Mouse (Mus musculus): ENCODE measurements around the gene Coro1c. TPM values are rescaled to one million over a fixed set of nuclear protein-coding genes. Genes with fewer than 3 reads are reported as not detected.

Gene Coro1c
- total and polyA plus RNA-seq, 2 experiments from 2014 or later = 165 to 311 TPM

DNA sequence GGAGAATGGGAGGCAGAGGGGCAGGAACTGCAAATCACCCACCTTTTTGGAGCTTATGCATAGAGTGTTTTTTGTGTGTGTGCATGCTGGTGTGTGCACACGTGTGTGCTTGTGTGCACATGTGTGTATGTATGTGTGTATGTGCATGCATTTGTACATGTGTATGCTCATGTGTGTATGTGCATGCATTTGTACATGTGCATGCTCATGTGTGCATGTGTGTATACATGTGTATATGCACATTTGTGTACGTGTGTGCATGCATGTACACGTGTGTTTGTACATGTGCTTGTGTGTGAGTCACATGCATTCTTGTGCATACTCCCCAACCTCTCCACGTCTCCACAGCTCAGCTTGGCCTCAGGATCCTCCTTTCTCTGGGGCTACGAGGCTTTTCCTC is 77.8 kb downstream of the Coro1c start:
- Histone ChIP-seq H3K4me3 (ENCODE audit: low read depth, low read length) (no peak overlapping the region), H3K4me1 (ENCODE audit: insufficient read depth, low read length) (no peaks in the 10 kb centered on the region), H3K4me2 (ENCODE audit: low read depth, low read length, poor library complexity, severe bottlenecking) (no peak overlapping the region), H3K27ac (ENCODE audit: low read depth, low read length) (no peak overlapping the region), H3K9me3 (ENCODE audit: low read length) (no peaks in the 10 kb centered on the region), H3K36me3 (ENCODE audit: insufficient read depth, low read length) (no peaks in the 10 kb centered on the region), H3K27me3 (ENCODE audit: insufficient read depth, low read length) (no peaks in the 10 kb centered on the region), H3K9ac (replicated peaks; ENCODE audit: low read length, poor library complexity, severe bottlenecking) (no peak overlapping the region)
- no peak for DNase-seq (ENCODE audit: low spot score)
- ATAC-seq (ENCODE audit: low FRiP score) = no peak
- TF ChIP-seq CTCF (IDR thresholded peaks at IDR 0.05) = no peak
- WGBS = 87% methylated on average over 5 of the region's 5 CpGs

DNA sequence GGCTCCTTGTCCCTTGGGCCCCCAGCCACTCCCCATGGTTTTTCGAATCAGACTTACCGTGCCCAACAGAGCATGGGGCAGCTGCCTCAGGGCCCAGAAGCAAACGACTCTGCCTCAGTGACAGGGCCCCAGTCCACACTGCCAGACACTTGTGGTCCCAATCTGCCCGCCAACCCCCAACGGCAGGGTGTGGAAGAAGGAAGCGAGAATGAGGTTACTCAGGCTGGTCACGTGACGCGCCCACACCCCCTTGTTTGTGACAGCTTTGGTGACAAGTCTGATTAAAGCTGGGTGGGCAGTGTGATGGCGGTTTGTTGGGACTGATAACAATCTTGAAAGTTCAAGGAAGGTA is 78.3 kb downstream of the Coro1c start:
- Histone ChIP-seq H3K4me3 (ENCODE audit: low read depth, low read length) (no peak overlapping the region), H3K36me3 (ENCODE audit: insufficient read depth, low read length) (no peaks in the 10 kb centered on the region), H3K4me1 (ENCODE audit: insufficient read depth, low read length) (no peaks in the 10 kb centered on the region), H3K27me3 (ENCODE audit: insufficient read depth, low read length) (no peaks in the 10 kb centered on the region), H3K4me2 (ENCODE audit: low read depth, low read length, poor library complexity, severe bottlenecking) (no peak overlapping the region), H3K27ac (ENCODE audit: low read depth, low read length) (no peak overlapping the region), H3K9ac (replicated peaks; ENCODE audit: low read length, poor library complexity, severe bottlenecking) (no peak overlapping the region), H3K9me3 (ENCODE audit: low read length) (no peaks in the 10 kb centered on the region)
- DNase-seq (ENCODE audit: low spot score) (no peak), ATAC-seq (ENCODE audit: low FRiP score) (no peak)
- 80% methylated on average over 10 of the region's 10 CpGs for WGBS
- TF ChIP-seq CTCF (IDR thresholded peaks at IDR 0.05) = no peak

DNA sequence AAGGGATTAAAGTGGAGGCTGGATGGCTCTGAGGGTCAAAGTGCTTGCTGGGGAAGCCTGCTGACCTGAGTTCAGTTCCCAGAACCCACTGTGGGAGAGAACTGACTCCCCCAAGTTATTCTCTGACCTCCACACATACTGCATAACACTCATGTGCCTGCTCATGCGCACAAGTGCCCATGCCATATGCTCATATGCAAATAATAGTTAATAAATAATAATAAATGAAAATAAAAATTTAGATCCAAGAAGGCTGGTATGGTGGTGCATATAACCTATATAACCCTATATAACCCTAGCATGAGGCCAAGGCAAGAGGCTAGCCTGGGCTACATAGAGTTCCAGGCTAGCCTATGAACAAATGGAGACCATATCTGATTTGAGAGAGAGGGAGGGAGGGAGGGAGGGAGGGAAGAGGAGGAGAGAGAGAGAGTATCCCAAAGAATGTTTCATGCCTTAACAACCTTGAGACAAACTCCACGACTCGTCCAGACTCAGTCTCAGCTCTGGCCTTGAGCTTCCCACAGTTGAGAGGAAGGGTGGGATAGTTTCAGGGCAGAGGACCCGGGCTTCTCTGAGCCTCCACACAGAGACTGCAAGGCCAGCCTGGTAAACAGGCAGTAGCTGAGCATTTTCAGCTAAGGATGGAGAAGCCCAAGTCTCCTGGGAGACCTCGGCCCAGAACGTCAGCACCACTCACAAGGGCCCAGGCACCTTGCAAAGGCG is 78.8 kb downstream of the Coro1c start:
- Histone ChIP-seq H3K4me2 (ENCODE audit: low read depth, low read length, poor library complexity, severe bottlenecking) (no peak overlapping the region), H3K4me3 (ENCODE audit: low read depth, low read length) (no peak overlapping the region), H3K4me1 (ENCODE audit: insufficient read depth, low read length) (no peaks in the 10 kb centered on the region), H3K9ac (replicated peaks; ENCODE audit: low read length, poor library complexity, severe bottlenecking) (no peak overlapping the region), H3K27me3 (ENCODE audit: insufficient read depth, low read length) (no peaks in the 10 kb centered on the region), H3K36me3 (ENCODE audit: insufficient read depth, low read length) (no peaks in the 10 kb centered on the region), H3K27ac (ENCODE audit: low read depth, low read length) (no peak overlapping the region), H3K9me3 (ENCODE audit: low read length) (no peaks in the 10 kb centered on the region)
- no peak for TF ChIP-seq CTCF (IDR thresholded peaks at IDR 0.05)
- no peak for DNase-seq (ENCODE audit: low spot score)
- ATAC-seq (ENCODE audit: low FRiP score) = no peak
- WGBS = 81% methylated on average over 7 of the region's 7 CpGs

DNA sequence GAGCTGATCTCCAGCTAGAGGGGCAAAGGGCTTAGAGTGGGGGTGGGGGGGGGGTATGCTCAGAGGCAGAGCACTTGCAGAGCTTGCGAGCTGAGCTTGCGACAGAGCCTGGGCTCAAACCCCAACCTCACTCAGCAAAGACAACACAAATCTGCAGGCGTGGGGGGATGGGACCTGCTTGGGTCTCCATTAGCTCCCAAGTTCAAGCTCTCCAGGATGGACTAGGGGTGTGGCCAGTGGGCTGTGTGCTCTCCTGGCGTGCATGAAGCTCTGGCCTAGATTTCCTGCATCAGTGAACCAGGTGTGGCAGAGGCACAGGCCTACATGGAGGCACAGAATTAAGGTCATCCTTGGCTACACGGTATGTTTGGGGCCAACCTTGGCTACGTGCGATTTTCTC is 80.1 kb downstream of the Coro1c start:
- no peak overlapping the region for H3K4me2 ChIP-seq (ENCODE audit: low read depth, low read length, poor library complexity, severe bottlenecking)
- H3K9ac ChIP-seq (replicated peaks; ENCODE audit: low read length, poor library complexity, severe bottlenecking) = no peak overlapping the region
- no peak for TF ChIP-seq CTCF (IDR thresholded peaks at IDR 0.05)
- DNase-seq (ENCODE audit: low spot score) (no peak), ATAC-seq (ENCODE audit: low FRiP score) (no peak)
- H3K4me1 ChIP-seq (ENCODE audit: insufficient read depth, low read length) = no peaks in the 10 kb centered on the region
- no peaks in the 10 kb centered on the region for H3K9me3 ChIP-seq (ENCODE audit: low read length)
- H3K4me3 ChIP-seq (ENCODE audit: low read depth, low read length) = no peak overlapping the region
- WGBS = 59% methylated on average over 7 of the region's 7 CpGs
- no peaks in the 10 kb centered on the region for H3K36me3 ChIP-seq (ENCODE audit: insufficient read depth, low read length)
- H3K27me3 ChIP-seq (ENCODE audit: insufficient read depth, low read length) = no peaks in the 10 kb centered on the region
- no peak overlapping the region for H3K27ac ChIP-seq (ENCODE audit: low read depth, low read length)

DNA sequence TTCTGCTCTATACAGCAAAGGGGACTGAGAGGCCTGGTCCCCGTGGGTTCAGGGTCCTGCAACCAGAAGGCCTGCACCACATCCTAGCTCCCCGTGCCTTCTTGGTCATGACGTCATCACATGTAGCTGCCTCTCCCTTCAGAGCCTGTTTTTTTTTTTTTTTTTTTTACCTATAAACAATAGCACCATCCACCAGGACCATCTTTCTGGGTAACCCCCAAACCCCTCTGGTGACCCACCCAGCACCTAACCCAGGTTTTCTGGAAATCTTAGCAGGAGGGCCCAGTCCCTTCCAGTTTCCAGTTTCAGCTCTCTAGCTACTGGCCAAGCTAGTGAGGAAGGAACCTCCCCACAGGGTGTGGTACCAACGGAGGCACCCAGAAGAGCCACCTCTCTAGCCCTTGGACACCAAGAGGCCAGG is 80.6 kb downstream of the Coro1c start:
- no peak overlapping the region for H3K27ac ChIP-seq (ENCODE audit: low read depth, low read length)
- 50% methylated on average over 4 of the region's 4 CpGs for WGBS
- TF ChIP-seq CTCF (IDR thresholded peaks at IDR 0.05) = no peak
- ATAC-seq (ENCODE audit: low FRiP score) (no peak), DNase-seq (ENCODE audit: low spot score) (no peak)
- H3K9ac ChIP-seq (replicated peaks; ENCODE audit: low read length, poor library complexity, severe bottlenecking) = no peak overlapping the region
- H3K4me1 ChIP-seq (ENCODE audit: insufficient read depth, low read length) = no peaks in the 10 kb centered on the region
- H3K36me3 ChIP-seq (ENCODE audit: insufficient read depth, low read length) = no peaks in the 10 kb centered on the region
- no peaks in the 10 kb centered on the region for H3K27me3 ChIP-seq (ENCODE audit: insufficient read depth, low read length)
- H3K4me2 ChIP-seq (ENCODE audit: low read depth, low read length, poor library complexity, severe bottlenecking) = no peak overlapping the region
- H3K4me3 ChIP-seq (ENCODE audit: low read depth, low read length) = no peak overlapping the region
- no peaks in the 10 kb centered on the region for H3K9me3 ChIP-seq (ENCODE audit: low read length)

DNA sequence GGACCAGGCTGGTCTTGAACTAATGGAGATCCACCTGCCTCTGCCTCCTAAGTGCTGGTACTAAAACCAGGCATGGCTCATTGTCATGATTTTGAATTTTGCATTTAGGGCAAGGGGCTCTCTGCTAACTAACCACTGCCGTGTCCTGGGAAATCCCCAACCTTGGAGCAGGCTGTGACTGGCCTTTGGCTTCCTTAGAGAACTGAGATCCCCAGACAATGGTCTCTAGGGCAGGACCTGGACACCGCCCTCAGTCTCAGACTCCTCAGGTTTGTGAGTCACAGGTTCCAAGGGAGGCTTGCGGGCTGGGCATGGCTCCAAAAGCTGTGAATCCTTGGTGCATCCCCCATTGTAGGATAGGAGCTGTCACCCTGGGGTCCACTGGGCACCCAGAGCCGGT is 81.9 kb downstream of the Coro1c start:
- no peaks in the 10 kb centered on the region for H3K4me1 ChIP-seq (ENCODE audit: insufficient read depth, low read length)
- no peak overlapping the region for H3K4me2 ChIP-seq (ENCODE audit: low read depth, low read length, poor library complexity, severe bottlenecking)
- H3K27ac ChIP-seq (ENCODE audit: low read depth, low read length) = no peak overlapping the region
- H3K27me3 ChIP-seq (ENCODE audit: insufficient read depth, low read length) = no peaks in the 10 kb centered on the region
- no peak for ATAC-seq (ENCODE audit: low FRiP score)
- 88% methylated on average over 4 of the region's 4 CpGs for WGBS
- no peaks in the 10 kb centered on the region for H3K9me3 ChIP-seq (ENCODE audit: low read length)
- H3K36me3 ChIP-seq (ENCODE audit: insufficient read depth, low read length) = no peaks in the 10 kb centered on the region
- no peak for TF ChIP-seq CTCF (IDR thresholded peaks at IDR 0.05)
- no peak overlapping the region for H3K4me3 ChIP-seq (ENCODE audit: low read depth, low read length)
- no peak overlapping the region for H3K9ac ChIP-seq (replicated peaks; ENCODE audit: low read length, poor library complexity, severe bottlenecking)
- no peak for DNase-seq (ENCODE audit: low spot score)

Data from midbrain, postnatal 0 days (tissue).